Mouse (Mus musculus) c-Kit-positive CD71-positive TER-119-negative erythroid progenitor cells, embryonic 14.5 days (primary cell): ENCODE data around the gene Tnfsf14.

Source experiments
- DNase-seq: peaks from one replicate; pipeline ENCODE4 v3.0.0-alpha.2; 2013; ENCODE audit warnings: low read depth

The Tnfsf14 gene

DNA sequence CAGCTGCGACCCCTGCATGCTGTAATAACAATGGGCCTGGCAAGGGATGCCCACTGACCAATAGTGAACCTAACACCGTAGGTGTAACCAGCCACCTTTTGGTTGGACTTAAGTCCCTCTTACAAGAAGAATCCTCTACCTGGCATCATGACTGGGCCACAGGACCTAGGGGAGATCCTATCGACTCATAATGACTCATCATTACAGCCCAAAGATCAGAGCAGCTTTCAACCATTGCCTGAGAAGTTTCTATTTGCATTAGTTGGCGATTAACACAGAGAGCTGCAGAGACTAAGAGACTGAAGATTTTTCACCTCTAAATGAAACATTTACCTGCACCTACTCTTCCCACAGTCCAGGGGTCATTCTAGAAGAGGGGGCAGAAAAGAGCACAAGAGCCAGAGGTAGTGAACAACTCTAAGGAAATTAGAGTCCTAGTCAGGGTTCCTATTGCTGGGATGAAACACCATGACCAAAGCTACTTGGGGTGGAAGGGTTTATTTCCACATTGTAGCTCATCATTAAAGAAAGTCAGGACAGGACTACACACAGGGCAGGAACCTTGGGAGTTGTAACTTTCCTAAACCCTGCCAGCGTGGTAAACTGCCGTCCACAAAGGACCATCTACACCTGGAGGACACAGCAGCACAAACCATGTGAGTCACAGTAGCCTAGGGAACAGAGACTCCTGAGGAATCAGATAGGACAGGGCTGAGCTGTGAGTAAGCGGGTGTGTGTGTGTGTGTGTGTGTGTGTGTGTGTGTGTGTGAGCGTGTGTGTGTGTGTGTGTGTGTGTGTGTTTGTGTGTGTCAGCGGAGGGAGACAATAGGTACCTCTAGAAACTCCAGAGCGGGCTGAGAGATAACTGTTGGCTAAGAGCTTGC, 8.1 kb upstream of the Tnfsf14 start:
- no peak for DNase-seq

DNA sequence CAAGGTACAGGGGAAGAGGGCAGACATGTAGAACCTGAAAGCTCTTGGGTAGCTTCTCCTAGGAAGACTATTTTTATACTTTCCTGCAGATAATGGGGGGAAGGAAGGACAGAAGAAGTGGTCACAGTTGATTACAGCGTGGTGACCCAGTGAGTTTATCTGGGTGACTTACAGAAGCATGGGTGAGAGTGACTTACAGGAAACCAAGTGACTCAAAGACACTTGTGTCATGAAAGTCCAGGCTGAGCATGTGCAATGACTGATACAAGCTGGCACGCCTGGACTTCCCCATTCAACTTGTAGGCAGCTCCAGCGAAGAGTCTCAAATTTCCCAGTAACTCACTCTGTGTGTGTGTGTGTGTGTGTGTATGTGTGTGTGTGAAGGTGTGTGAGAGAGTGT, 4.3 kb upstream of the Tnfsf14 start:
- DNase-seq = no peak

DNA sequence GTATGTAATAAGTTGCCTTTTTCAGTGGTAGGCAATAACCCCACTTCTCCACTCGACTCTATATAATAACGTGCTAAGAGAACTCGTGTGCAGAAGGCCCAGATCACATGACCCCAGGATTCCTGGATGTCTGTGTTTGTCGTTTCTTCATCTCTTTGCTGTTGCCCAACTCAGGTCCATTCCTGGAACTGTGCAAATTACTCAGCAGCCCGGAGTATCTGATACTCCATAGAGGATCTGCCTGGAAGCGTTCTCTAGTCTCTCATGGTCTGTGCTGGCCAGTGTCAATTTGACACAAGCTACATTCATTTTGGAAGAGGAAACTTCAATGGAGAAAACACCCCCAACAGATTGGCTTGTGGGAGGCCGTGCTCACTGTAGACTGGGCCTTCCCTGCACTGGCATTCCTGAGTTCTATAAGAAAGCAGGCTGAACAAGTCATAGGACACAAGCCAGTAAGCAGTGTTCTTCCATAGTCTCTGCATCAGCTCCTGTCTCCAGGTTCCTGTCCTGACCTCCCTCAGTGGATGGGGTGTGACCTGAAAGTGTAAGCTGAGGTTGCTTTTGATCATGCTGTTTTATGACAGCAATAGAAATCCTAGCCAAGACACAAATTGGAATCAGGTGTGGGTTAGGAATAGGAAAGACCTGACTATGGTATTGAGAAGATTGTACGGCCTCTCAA, 1.5 kb upstream of the Tnfsf14 start:
- no peak for DNase-seq

DNA sequence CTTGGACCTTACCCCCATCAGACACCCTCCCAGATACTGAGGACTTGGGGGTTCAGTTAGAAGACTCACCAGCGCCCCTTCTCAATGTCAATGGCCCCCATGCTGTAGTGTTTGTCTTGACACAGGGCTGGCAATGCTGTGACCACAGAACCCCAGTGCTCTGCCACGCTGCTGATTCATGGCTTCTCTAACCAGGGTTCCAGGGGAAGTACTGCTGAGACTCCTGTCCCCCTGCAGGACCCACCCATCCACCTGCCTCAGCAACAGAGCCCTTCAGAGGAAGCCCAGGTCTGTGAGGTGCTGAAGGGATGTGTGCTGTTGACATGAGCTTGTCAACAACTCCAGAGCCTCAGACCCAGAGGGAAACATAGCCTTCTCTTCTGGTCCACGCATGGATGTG, 794 bp upstream of the Tnfsf14 start:
- no peak for DNase-seq

DNA sequence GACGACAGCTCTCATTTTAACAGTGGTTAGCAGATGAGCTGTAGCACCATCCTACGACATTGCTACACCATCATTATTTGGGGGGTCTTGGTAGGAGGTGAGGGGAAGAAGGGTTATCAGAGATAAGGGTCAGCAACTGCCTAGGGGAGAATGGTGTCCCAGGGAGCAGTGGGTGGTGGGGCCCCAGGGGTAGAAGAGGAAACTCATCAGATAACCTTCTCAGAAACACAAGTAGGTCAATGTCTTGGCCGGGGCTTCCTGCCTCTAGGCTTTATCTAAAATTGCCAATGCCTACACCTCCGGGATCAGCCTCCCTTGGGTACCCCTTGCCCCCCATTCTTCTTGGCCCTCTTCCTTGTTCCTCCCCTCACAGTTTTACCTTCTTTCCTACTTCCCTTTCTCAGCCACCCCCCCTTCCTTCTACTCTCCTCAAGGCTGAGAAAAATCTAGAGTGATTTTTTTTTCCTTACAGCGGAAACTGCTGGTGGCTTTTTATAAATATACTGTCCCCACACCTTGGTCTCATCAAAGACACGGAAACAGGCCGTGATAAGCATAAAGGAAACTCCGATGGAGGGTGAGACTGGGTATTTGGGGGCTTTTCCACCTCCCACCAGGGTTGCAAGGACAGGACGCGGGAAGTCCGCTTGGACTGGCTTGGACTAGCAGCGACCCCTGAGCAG, 5.3 kb downstream of the Tnfsf14 start:
- DNase-seq = no peak

DNA sequence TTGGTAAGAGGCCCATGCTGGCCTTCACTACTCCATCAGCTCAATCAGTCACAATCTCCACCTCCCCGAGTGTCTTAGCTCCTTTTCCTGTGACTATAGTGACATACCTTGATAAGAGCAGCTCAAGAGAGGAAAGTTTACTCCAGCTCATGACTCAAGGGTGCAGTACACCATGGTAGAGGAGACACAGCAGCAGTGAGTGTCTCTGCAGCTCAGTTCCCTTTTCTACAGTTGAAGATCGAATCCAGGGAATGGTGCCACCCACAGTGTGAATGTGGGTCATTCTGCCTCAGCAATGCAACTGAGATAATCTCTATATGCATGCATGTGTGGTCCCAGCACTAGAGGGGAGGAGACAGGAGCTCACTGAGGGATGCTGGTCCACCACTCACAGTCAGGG, 8.3 kb downstream of the Tnfsf14 start:
- DNase-seq = no peak

DNA sequence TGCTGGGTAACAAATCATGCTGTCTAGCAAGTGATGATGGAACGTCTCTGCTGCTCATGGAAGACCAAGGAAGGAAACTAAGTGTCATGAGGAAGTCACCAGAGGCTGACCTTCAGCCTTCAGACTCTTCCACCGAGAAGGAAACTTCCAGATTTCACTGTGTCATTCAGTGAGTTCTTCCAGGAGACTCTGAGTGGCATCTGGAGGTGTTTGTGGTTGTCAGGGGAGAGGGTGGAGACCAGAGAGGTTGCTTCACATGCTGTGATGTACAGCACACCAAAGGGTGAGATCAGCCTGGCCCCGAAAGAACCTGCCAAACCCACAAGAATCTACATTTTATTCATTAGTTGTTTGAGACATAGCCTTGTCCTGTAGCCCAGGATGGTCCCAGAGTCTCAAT, 11.1 kb downstream of the Tnfsf14 start:
- DNase-seq = no peak

DNA sequence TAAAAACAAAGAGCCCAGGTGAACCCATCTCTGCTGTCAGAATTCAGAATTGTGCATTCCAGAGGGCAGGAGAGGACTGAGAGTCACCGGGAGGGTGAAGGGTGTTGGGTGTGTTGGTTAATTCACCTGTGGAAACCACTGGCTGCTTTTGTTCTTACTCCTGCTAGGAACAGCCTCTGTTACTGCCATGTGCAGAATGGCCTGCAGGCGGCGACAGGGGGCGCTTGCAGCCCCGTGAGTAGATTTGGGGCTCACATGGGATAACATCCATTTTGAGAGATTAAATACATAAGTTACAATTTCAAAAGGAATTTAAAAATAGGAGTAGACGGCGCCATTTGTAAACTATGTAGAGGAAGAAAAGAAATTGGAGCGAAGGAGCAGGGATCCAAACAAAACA, 13.6 kb downstream of the Tnfsf14 start:
- DNase-seq = no peak

DNA sequence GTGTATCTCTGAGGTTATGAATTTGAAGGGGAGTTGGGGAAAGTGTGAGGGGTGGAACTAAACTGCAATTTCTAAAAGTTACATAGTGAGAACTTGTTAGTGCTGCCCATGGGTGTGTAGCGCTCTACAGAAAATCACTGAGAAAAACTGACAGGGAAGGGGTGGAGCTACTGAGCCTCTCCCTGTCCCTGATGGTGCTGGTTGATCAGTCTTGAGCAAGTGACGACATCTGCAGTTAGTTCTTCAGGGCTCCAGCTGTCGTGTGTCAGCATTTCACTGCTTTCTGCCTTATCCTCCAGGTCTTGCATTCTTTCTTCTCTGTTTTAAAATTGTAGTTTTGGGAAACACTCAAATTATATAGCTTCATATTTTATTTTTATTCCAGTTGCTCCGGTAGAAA, 20.6 kb downstream of the Tnfsf14 start:
- DNase-seq = no peak

DNA sequence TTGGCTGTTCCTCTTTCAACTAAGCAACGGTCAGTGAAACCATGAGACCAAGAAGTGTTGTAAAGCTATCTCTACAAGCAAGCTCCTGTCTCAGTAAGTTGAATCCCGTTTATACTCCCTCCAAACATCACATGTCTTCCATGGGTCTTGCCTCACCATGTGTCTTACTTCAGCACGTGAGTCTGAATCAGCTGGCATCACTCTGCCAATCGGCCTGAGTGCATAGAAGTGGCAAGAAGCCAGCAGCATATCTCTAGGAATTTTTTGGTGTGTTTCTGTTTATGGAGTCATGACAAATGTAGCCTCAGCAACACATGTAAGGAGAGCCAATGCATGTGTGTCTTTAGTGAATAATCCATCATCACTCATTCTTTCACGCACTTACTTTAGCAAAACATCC, 21.6 kb downstream of the Tnfsf14 start:
- DNase-seq = no peak

DNA sequence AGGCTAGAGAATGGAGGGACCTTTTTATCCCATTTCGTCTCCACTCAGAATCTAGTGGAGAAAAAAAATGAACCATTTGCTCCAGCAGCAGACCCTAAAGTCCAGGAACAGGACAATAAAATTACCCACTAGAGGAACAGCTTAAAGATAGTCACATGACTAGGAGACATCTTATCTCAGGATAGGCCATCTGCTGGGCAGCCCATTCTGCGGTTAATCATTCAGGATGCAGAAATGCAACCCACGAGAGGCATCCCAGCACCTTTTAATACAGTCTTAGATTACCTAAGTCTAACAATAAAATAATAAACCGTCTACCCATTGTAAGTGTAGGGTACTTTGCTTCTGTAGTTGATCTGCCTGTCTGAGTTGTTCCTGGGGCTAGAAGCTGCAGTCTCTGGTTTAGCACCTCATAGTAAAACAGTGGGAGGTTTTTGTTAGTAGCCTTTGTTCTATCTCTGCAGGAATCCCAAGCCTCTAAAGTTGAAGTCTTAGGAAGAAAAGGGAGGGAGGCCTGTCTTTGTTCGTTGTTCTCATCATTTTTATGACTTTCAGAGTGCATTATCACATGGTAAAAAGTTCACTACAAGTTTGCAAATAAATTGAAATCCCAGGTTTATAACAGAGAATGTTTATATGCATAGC, 23.2 kb downstream of the Tnfsf14 start:
- DNase-seq = no peak

DNA sequence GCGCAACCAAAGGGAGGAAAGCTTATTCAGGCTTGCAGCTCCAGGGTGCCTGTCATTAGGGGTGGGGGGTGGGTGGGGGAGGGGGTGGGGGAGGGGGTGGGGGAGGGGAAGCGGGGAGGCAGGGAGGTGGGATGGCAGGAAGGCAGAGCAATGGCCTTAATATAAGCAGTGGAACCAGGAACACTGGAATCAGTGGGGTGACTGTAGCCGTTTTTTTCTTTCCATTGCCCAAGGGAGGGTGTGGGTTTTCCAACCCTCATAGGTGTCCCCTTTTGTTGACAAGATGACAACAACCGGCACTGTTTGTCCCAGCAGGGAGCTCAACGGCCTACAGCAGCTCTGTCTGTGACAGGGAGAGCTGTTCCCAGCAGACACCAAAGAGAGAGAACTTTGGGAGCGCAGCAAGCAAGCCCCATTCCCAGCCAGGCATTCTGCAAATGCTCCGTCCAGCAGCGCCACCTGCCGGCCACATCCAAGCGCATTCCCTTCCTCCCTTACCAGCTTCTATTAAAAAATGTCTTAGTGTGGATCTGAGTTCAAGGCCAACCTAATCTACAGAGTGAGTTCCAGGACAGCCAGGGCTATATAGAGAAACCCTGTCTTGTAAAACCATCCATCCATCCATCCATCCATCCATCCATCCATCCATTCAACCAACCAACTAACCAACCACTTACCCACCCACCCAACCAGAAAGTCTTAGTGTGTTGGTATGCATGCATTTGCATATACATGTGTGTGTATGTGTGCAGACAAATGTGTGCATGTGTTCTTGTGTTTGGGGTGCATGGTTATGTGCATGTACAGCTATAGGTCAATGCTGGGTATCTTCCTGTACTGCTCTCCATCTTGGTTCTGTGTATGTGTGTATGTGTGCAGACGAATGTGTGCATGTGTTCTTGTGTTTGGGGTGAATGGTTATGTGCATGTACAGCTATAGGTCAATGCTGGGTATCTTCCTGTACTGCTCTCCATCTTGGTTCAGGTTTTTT, 26.9 kb downstream of the Tnfsf14 start:
- DNase-seq = peak; percentile 54

DNA sequence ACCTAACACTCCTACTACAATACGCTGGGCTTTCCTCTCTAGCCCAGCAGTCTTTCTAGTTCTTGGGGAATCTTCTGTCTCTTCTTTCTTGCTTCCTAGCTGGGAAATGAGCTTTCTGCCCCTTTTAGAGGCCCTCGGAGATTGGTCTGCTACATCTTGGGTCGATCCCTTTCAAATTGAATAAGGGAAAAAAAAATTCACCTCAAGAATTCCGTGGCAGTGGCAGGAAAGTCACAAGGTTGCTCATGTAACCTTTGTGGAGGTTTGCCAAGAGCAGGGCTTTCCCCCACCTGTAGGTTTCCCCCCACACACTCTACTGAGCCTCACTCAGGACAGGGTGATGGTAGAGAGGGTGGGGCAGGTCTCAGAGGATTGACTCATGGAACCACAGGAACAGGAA, 40.2 kb downstream of the Tnfsf14 start:
- no peak for DNase-seq

DNA sequence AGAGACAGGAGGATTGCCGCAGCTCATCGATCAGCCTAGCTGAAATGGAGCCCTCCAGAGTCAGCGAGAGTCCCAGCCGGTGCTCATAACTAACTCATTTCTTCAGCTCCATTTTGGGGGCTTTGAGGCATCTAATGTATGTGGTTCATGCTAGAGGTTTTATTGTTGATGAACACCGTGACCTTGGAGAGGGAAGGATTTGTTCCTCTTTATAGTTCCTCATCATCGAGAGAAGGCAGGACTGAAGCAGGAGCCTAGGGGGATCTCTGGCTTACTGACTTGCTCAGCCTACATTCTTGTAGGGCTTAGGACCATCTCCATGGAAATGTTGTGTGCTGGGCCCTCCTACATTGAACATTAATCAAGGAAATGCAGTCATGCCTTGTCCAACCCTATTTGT, 41.0 kb downstream of the Tnfsf14 start:
- DNase-seq = no peak

DNA sequence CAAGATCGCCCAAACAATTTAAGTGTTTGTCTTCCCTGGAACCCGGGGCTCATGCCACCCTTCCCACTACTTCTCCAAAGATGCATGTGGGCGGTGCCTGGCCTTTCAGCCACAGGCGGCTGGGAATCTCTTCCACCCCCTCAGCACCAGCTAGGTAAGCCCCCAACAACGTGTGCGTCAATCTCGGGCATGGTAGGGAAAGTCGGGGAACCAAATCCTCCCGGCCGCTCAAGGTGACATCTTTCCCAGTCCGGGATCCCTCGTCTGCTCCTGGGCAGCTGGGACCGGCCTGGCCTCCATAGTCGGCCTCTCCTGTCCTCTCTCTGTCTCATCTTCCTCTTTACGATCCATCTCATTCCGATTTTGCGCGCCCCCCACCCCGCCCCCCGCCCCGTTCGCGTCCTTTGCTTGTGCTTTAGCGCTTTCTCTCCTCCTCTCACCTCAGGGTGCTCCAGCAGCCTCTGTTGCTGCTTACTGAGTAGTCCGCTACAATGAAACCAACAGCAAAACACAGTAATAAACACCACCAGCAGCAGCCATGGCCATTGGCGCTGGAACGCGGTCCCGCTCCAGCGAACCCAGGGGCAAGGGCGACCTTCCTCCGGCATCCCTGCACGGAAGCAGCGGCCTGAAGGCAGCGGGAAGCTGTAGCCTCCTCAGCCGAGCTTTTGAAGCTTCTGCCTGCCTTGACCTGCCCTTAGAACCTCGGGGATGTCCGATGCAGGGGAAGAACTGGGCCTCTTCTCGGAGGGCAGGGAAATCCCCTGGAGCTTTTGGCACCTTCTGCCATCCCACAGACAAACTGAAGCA, 44.8 kb downstream of the Tnfsf14 start, which contains the start of gene Cd70:
Gene Cd70 (minus strand): TSS at position 784 of the 810 bp plus-strand sequence.
- no peak for DNase-seq

DNA sequence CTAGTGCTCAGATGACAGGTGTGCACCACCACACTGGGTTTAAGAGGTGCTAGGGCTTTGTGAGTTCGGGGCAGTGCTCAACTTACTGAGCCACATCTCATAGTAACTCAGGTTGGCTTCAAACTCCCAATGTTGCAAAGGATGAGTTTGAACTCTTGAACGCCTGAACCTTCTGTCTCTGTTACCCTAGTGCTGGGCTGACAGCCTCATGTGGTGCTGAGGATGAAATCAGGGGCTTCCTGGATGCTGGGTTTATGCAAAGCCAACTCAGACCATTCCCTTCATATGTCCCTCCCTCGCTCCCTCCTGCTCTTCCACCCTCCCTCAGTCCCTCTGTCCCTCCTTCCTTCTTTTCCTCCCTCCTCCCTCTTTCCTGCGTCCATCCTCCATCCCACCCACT, 45.6 kb downstream of the Tnfsf14 start:
- DNase-seq = no peak

DNA sequence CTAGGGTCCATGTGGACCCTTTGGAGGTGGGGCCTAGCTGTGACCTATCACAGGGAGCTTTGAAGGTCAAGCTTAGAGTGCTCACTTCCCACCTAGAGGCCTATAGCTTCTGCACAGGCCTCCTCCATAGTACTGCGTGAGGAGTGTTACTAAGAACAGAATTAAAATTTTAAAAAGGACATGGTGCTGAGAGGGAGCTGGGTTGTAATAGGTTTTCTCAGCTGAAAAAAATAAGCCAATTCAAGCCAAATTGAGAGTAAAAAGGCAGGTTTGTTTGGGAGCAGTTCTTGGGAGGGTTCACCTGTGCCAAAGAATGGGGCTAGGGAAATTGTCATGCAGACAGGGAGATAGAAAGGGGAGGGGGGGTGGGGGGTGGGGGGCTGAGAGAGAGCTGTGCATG, 48.9 kb downstream of the Tnfsf14 start:
- DNase-seq = no peak

DNA sequence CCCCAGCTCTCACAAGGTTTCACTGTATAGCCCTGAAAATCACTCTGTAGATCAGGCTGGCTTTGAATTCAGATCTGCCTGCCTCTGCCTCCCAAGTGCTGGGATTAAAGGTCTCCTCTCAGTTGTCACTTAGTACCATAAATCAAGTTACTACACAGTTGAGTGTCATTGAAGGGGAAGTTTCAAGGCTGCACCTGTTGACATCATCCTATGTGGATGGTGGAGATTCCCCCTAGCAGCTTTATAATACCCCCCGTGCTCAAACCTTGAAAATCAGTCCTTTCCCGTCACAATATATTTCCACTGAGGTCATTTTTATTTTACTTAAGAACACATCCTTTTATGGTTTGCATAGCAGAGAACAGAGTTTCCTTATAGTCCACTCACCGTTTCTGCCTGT, 50.3 kb downstream of the Tnfsf14 start:
- DNase-seq = no peak

DNA sequence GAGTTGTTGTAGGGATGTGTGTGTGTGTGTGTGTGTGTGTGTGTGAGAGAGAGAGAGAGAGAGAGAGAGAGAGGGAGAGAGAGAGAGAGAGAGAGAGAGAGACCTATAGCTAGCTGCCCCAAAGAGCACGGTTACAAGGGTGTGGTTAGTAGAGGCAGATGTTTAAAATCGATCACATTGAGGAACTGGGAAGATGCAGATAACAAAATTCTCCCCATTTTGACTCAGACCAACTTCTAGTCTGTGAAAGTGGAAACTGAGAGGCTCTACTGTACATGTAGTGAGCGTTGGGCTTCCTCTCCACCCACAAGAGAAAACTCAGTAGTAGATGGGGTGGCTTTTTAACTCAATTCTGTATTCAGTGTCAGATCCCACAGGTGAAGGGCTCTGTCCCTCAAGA, 54.3 kb downstream of the Tnfsf14 start:
- no peak for DNase-seq
